Mouse (Mus musculus) retina, postnatal 1 day (tissue): ENCODE data around the gene Gm38392.
"Not testable (repeated sequence)": the region's sequence is repeated elsewhere in the genome, so short reads cannot be mapped to it uniquely, and the experiment has no call there.

Experiments
- DNase-seq: peaks from one replicate; pipeline ENCODE4 v3.0.0-alpha.2; 2012

Gm38392 gene

GRCm38 (mm10) chr3:88276529-88277143, 10.4 kb downstream of the Gm38392 start:
- DNase-seq: peak; percentile 34

- DNase-seq: no peak
Observed at GRCm38 (mm10) chr3:88276121-88276520, 10.9 kb downstream of the Gm38392 start.

- DNase-seq: no peak
Observed at GRCm38 (mm10) chr3:88274002-88274401, 13.0 kb downstream of the Gm38392 start.

- DNase-seq: no peak
Observed at GRCm38 (mm10) chr3:88271859-88272258, 15.2 kb downstream of the Gm38392 start.

- DNase-seq: not testable (repeated sequence)
Observed at GRCm38 (mm10) chr3:88271298-88271697, 15.7 kb downstream of the Gm38392 start.

- no peak for DNase-seq
Observed at GRCm38 (mm10) chr3:88268991-88269390, 18.0 kb downstream of the Gm38392 start.

GRCm38 (mm10) chr3:88268014-88268413, 19.0 kb downstream of the Gm38392 start:
- DNase-seq: not testable (repeated sequence)

GRCm38 (mm10) chr3:88262346-88262745, 24.7 kb downstream of the Gm38392 start:
- no peak for DNase-seq

GRCm38 (mm10) chr3:88256382-88256781, 30.6 kb downstream of the Gm38392 start:
- no peak for DNase-seq

GRCm38 (mm10) chr3:88255950-88256349, 31.1 kb downstream of the Gm38392 start:
- peak; percentile 32 for DNase-seq

- peak; percentile 56 for DNase-seq
Observed at GRCm38 (mm10) chr3:88254268-88254926, 32.6 kb downstream of the Gm38392 start, which contains the start of gene Rhbg. Gene Rhbg (minus strand): TSS chr3:88254709.

- no peak for DNase-seq
Observed at GRCm38 (mm10) chr3:88252739-88253138, 34.3 kb downstream of the Gm38392 start.

- no peak for DNase-seq
Observed at GRCm38 (mm10) chr3:88248406-88248805, 38.6 kb downstream of the Gm38392 start.

GRCm38 (mm10) chr3:88247666-88248065, 39.3 kb downstream of the Gm38392 start:
- no peak for DNase-seq

- peak; percentile 80 for DNase-seq
Observed at GRCm38 (mm10) chr3:88245811-88246210, 41.2 kb downstream of the Gm38392 start.

GRCm38 (mm10) chr3:88244071-88244470, 42.9 kb downstream of the Gm38392 start:
- peak; percentile 81 for DNase-seq

GRCm38 (mm10) chr3:88242531-88242930, 44.5 kb downstream of the Gm38392 start:
- DNase-seq: peak; percentile 88

GRCm38 (mm10) chr3:88241045-88241786, 45.8 kb downstream of the Gm38392 start:
- DNase-seq: peak; percentile 75

GRCm38 (mm10) chr3:88239446-88239845, 47.6 kb downstream of the Gm38392 start:
- no peak for DNase-seq

- DNase-seq: no peak
Observed at GRCm38 (mm10) chr3:88238866-88239391, 48.1 kb downstream of the Gm38392 start.

GRCm38 (mm10) chr3:88237556-88238194, 49.3 kb downstream of the Gm38392 start:
- peak; percentile 72 for DNase-seq

GRCm38 (mm10) chr3:88237161-88237555, 49.9 kb downstream of the Gm38392 start:
- no peak for DNase-seq

GRCm38 (mm10) chr3:88235616-88236015, 51.4 kb downstream of the Gm38392 start:
- DNase-seq: no peak
